Mouse (Mus musculus) spleen, embryonic (tissue): Measurements from ENCODE around the gene Gm49027.

Experiments used
- CTCF ChIA-PET: fragments of 350-600 bp; sonication (Branson Sonifier 250); formaldehyde crosslinking; loops from one replicate; lab custom pipeline; 2022; lab: Charles Lee

Gm49027 gene

DNA sequence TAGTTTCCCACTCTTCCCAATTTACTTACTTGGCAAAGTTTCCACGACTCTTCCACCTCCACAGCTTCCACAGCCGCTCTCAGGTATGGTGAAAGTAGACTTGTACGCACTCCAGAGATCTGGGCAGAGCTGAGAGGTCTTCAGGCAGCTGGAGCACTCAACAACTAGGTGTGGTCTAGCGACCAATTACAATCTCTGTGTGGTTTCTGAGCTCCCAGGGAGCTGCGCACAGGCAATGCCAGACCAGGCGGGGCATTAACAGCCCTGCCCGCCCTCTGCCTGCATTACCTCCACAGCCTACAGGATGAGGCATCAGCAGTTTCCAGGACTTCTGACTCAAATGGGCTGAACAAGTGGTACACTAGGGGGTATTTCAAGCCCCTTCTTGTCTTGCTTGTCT is at the start of gene Gm49027:
Gm49027 (minus strand) TSS at position 208 of the 400 bp plus-strand sequence.
- CTCF ChIA-PET: no interaction called here

DNA sequence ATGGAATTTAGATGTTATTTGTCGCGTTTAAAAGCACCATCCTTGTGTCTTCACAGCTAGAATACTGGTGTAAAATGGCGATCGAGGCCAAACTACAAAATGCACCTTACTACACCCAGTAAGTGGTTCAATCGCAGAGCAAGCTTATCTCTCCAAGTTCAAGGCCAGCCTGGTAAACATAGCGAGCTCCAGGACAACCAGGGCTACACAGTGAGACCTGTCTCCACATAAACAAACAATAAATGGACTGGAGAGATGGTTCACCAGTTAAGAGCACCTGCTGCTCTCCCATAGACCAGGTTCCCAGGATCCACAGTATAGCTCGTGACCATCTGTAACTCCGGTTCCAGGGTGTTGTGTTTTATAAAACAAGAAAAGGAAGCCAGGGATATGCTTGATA is 48.1 kb upstream of the Gm49027 start:
- CTCF ChIA-PET: interaction anchor here (0.5 to 0.7 kb wide), 2 partner anchors 37 to 183 kb away, joined by 3 to 25 read pairs; no protein-coding TSS in a partner anchor

DNA sequence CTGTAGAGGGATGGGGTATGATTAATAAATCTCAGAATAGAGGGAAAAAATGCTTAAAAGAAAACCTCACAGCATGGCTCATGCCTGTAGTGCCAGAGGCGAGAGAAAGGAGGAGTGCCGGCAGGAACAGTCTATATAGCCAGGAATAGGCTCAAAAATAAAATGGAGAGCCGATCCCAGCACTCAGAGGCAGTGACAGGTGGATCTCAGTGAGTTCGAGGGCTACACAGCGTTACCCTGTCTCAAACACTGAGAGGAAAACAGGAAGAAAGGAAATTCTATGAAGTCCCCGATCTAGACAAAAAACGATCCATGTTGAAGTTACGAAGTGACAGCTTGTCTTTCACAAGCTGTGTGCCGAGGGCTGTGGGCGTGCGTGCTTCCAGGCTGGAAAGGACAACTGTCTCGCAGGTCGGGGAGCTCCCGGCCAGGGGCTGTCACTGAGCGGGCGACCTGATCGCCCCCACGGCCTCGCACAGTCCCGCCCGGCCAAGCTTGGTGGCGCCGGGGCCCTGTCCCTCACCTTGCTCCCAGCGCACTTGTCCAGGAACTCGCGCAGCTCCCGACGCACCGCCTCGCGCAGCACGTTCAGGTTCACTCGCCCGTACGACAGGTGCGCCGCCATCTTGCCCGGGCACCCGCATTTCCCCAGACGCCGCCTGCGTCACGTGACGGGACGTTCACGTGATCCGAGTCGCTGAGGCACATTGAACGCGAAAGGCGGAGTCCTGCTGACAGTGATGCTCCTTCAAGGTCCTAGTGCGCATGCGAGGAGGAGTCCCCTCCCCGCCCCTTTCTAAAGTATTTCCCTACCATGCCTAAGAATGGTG is 47.3 kb upstream of the Gm49027 start, which contains the start of gene Vps33a:
Vps33a (minus strand) TSS at position 682 of the 830 bp plus-strand sequence.
- CTCF ChIA-PET: no interaction called here

DNA sequence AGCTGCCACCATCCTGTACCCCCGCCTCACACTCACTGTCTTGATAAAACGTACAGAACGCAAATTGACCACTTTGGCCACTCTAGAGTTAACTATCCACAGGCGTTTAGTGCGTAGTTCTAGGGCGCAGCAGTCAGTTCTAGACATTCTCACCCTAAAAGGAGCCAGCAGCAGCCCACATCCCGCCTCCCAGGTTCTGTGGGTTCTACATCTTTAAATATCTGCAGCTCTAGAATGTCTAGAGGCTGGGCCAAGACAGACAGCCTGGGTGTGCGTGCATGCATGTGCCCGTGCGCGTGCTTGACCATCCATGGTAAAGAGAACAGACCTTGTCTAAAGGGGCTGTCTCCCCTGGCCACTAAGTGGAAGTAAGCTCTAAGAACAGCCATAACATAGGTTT is 35.8 kb upstream of the Gm49027 start:
- CTCF ChIA-PET: interaction anchor here (0.7 kb wide), 1 partner anchor 75 kb away, joined by 6 read pairs; no protein-coding TSS in a partner anchor

DNA sequence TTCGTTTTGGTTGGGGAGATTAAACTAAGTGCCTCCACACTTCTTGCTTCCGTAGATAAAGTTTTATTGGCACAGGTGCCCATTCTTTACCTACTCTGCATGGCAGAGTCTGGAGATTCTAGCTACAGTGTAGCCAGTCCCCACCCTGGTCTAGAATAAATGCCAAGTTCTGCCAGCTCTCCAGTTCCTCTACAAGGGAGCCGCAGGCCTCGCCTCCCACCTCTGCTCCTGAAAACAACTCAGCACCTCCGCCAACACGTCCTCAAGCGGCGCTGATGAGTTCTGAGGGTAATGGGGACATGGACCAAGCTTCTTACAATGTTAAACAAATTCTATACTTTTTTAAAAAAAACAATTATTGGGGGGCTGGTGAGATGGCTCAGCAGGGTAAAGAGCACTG is 34.3 kb upstream of the Gm49027 start:
- CTCF ChIA-PET: interaction anchor here (0.7 kb wide), 1 partner anchor 1287 kb away, joined by 5 read pairs; no protein-coding TSS in a partner anchor

DNA sequence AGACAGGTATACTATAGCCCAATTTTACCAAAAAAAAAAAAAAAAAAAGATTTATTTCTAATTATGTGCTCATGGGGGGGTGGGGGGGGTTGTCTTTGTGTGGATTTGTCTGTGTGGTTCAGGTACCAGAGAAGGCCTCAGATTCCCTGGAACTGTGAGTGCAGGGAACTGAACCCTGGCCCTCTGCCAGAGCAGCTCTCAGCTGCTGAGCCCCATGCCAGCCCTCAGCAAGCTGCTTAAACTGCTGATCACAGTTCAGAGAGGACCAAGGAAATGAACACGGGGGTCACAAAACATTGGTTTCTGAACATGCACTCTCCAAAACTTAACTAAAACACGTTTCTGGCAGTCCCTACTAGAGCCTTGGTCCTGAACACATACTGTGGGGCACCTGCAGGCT is 31.2 kb upstream of the Gm49027 start:
- CTCF ChIA-PET: no interaction called here

DNA sequence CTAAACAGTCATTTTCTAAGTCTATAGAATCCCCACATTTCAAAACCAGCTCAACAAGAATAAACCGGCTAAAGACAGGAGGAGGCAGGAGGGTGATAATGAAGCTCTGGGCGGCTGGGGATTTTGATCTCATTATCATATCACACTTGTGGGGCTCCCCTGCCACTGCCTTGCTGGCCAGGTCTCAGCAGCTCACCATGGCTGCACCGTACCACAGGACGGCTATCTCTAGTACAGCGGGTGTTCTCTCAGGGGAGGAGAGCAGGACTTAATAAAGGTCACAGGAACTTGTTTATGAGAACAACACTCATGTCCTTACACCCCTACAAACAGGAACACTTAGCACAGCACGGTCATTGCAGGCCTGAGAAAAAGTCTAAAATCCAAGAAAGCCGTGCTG is 30.4 kb upstream of the Gm49027 start:
- CTCF ChIA-PET: no interaction called here

DNA sequence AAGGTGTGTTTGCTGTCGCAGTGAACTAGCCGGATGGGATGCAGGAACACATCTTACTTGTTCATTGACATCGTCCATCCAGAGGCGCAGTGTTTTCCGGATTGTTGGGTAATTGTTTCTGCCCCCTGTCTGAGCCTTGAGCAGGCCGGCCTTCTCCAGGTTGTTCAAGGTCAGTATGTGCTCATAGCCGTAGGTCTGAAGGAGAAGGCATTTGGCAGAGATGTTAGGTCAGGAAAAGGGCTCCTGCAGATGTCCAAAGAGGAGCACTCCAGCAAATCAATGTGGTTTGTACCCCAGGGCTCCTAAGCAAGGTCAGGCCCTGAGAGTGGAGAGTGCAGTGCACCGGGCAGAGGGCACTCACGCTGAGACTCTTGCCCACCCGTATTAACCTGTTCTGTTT is 8.5 kb upstream of the Gm49027 start:
- CTCF ChIA-PET: no interaction called here

DNA sequence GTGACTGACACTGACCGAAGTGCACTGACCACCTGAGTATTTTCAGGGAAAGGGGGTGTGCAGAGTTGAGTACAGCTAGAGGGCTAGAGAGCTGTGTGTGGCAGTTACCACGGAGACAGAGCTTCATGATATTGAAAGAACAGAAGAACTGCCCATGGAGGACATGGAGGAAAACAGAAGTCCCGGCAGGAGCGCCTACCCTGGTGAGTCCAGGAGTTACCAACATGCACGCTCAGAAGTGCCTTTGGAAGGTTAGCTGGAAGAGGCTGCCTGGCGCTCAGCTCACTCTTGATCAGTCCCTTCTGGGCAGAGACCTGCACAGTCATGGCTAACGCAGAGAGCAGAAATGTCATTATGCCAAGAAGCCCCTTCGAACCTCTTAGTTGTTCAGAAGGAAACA is 4.8 kb upstream of the Gm49027 start:
- CTCF ChIA-PET: interaction anchor here (0.6 to 1.4 kb wide), 2 partner anchors 21 to 178 kb away, joined by 4 to 14 read pairs; no protein-coding TSS in a partner anchor

DNA sequence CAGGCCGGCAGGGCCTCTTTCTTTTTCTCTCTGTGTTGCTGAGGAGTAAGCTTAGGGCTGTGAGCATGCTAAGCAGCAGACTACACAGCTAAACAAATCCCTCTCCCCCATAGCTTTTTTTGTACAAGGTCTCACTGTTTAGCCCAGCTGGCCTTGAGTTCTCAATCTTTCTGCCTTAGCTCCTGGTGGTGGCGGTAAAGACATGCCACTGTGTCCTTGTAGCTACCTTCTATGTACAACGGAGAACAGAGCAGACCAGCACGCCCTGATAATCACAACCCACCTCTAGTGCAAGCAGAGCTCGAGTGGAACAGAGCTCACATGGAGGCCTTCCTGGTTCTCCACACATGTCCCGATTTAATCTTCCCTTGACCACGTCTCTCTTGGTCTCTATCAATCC is 3.4 kb upstream of the Gm49027 start:
- CTCF ChIA-PET: no interaction called here

DNA sequence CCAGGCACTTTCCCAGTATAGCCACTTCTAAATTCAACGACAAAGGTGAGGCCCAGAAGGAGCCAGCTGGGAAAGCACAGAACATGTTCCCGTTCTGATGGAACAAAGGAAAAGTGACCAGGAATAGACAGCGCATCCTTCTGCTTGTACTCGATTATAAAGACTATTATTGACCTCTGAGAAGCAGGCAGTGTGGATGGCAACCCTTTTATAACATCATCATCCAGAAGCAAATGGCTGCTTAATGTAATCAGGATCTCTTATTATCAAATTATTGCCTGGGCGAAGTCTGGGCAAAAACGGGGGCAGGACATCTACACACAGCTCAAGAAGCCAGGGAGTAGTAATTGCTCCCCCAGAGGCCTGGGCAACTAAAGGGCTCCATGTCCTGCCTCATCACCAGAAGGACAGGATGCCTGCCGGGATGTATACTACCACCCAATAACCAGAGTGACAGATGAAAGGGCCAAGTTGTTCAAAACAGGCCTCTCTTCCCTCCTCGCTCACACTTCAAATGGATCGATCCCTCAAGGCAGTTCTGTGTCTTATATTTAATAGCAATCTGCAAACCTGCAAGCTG is 718 bp upstream of the Gm49027 start:
- CTCF ChIA-PET: no interaction called here

DNA sequence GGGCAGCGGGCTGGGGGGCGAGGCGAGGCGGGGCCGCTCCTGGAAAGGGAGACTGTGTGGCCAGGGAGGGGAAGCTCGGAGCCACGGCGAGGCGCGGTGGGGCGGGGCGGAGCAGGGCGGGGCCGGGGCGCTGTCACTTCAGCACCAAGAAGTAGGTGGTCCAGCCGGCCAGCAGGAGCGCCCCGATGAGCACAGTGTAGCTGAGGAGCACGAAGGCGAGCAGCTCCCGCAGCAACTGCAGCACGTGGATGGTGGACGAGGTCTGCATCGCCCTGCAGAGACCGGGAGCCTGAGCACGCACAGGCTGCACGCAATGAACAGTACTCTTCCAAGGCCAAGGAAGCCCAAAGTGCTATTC is 916 bp downstream of the Gm49027 start:
- CTCF ChIA-PET: no interaction called here

DNA sequence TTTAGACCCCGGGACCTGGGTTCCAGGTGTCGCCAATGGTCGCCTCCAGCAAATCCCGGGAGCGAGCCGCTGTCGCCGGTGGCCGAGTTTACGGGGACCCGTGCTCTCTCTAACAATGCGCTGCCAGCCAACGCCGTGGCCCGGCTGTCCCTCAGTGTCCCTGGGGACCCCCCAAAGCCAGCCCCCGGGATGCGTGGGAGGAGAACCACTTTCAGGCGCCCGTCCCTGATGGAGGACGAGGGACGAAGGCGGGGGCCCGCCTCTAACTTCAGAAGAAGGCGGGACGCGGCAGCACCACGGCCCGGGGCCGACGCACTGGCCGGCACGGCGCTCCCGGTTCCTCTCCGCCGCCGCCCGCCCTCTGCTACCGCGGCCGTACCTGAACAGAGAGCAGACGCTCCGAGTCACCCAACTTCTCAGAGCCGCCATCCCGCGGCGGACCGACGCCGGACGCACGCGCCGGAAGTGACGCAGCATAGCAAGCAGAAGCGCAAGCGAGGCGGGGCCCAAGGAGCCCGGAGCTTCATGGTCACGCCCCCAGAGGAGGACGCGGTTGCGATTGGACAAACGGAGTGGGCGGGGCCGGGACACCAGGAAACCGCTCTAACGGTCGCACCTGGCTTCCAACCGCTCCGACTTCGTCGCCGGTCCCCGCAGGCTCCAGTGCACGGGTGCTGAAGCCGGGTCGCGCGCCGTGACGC is 1.4 kb downstream of the Gm49027 start, which contains the start of gene Diablo:
Diablo (minus strand) TSS at position 485 of the 701 bp plus-strand sequence.
- CTCF ChIA-PET: no interaction called here

DNA sequence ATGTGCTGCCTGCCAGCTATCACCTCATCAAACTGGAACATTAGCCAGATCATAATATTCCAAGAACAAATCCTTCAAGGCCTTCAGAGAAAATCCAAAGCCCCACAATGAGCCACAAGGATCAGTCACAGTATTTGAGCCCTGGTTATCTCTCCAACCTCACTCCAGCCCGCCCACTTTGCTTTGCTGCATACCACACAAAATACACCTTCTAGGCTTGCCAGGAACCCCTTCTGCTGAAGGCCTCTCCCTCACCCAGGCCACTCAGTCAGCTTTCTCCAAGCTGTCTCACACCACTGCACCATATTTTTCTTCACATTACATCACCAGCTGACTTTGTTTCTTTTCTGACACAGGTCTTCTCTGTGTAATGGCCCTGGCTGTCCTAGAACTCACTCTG is 3.1 kb downstream of the Gm49027 start:
- CTCF ChIA-PET: interaction anchor here (1.4 kb wide), 1 partner anchor 12 kb away, joined by 3 read pairs; the partner anchor contains the start of gene B3gnt4

DNA sequence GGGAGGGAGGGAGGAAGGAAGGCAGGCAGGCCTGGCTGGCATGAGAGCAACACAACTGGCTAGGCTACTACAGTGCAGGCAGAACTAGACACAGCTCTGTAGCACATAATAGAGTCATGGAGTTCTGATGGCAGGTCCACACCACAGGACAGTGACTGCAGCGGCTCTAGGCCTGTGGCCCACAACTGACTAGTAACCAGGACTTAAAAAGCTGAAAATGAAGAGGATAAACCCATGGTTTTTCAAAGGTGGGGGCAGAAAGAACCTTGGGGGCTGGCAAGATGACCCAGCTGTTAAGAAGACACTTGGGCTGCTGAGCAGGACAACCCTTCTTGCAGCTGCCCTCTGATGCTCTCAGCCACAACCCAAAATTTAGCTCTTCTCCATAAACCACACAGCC is 3.7 kb downstream of the Gm49027 start:
- CTCF ChIA-PET: interaction anchor here (0.6 to 1.4 kb wide), 3 partner anchors 11 to 836 kb away, joined by 3 to 10 read pairs (median 3); partner anchors contain the start of gene B3gnt4

DNA sequence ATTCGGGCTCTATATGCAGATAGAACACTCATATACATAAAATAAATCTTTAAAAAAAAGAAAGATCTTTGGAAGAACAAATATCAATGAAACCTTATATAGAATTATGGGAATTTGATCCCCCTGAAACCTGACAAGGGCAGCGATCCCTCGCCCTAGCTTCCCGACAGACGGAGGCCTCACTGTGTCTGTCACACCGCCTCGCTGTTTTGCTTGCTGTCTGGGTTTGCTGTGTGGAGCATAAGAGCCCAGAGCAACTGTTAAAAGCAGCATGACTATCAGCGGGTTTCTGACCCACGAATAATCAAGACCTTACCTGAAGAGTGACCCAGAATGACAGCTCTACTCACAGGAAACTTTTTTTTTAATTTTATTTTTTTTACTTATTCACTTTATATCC is 4.6 kb downstream of the Gm49027 start:
- CTCF ChIA-PET: no interaction called here

DNA sequence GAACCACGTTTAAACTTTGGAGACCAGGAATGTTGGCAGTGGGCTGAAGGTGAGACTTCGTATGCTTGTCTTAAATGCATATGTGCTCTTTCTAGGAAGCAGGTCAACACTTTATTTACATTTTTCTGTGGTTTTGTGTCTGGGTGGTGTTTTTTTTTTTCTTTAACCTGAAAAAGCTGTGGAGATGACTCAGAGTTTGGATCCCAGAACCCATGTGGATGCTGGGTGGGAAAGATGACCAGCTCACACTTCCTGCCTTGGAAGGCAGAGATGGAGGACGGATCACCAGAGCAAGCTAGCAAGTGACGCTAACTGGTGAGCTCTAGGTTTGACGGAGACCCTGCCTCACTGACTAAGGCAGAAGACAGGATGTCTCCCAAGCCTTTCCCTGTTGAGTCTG is 10.4 kb downstream of the Gm49027 start:
- CTCF ChIA-PET: interaction anchor here (0.6 kb wide), 1 partner anchor 1262 kb away, joined by 3 read pairs; no protein-coding TSS in a partner anchor

DNA sequence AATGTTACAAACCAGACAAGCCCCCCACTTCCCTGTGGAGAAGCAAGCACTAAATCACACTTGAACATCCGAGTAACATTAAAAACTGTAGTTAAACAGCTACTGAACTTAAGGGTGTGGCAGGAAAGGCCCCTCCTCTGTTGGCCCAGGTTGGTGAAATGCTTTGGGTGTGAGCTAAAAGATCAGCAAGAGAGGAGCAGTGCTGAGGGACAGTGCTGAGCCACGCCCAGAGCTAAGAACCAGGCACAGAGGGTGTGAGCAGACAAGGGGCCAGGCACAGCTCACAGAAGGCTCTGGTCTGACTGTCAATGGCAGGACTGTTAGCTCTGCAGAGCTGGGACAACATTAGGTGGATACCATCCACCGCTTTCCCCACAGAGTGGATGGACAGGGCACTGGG is 13.2 kb downstream of the Gm49027 start:
- CTCF ChIA-PET: no interaction called here

DNA sequence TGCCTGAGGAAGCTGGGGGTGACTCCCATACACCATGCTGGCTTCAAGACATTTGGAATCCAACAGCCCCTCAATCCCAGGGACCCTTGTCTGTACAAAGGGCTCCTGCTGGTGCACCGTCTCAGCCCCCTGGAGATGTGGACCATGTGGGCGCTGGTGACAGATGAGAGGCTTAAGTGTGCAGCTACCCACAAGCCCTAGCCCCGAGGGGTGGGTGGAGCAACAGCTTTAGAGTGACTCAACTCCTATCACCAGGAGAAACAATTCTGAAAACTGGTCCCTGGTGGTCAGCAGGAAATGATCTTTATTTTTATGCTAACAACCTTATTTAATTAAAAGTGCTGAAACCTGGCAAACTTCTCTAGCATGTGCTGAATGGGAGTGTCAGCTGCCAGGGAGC is 13.9 kb downstream of the Gm49027 start:
- CTCF ChIA-PET: interaction anchor here (0.6 kb wide), 1 partner anchor 141 kb away, joined by 4 read pairs; no protein-coding TSS in a partner anchor

DNA sequence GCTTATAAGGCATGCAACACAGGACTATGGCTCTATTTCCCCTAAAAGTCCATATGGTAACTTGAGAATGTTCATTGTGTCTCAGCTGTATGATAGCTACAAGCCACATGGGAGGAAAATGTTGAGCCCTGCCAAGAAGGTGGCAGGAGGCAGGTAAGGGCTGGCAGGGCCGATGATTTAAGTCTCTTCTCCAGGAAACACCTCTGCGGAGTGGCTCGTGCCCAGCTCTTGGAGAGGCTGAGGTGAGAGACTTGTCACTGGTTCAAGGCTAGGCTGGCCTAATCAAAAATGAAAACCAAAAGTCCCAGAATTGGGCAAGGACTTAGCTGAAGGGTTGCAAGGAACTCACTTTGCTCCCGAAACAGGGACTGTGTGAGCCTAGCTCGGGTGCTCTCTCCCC is 15.1 kb downstream of the Gm49027 start, which contains the start of gene B3gnt4:
B3gnt4 (plus strand) TSS at position 301 of the 400 bp plus-strand sequence.
- CTCF ChIA-PET: interaction anchor here (0.6 to 1.2 kb wide), 2 partner anchors 12 to 107 kb away, joined by 3 to 12 read pairs; no protein-coding TSS in a partner anchor

DNA sequence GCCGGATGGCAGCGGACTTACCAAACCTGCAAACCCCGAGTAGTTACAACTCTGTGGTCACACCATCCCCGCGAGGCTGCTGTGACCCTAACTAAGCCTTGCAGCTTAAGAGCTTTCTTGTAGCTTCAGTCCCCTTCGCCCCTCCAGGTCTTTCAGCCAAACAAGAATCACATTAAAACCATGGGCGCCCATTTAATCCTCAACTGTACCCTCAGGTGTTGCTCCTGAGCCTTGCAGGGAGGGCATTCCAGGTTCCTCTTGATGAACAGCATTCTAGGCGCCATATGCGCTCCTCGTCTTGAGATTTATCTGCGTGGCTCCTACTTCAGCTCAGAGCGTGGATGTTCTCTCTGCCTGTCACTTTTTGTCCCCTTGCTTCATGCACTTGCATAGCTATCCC is 16.4 kb downstream of the Gm49027 start:
- CTCF ChIA-PET: interaction anchor here (0.8 to 1.4 kb wide), 3 partner anchors 21 to 965 kb away, joined by 3 to 8 read pairs (median 4); no protein-coding TSS in a partner anchor
